Mouse (Mus musculus) heart, adult 11 months (tissue): Measurements from ENCODE around the gene St6galnac3.

Source experiments
- DNase-seq: peaks from one replicate; pipeline ENCODE4 v3.0.0; 2022

St6galnac3 gene

GRCm38 (mm10) chr3:153689793-153690291 is 35.1 kb downstream of the St6galnac3 start:
- peak; percentile 92 for DNase-seq

- DNase-seq, result no peak
Observed at GRCm38 (mm10) chr3:153687896-153688295, 37.1 kb downstream of the St6galnac3 start.

- no peak for DNase-seq
Observed at GRCm38 (mm10) chr3:153684909-153685308, 40.1 kb downstream of the St6galnac3 start.

GRCm38 (mm10) chr3:153682303-153682702 is 42.7 kb downstream of the St6galnac3 start:
- no peak for DNase-seq

GRCm38 (mm10) chr3:153681720-153682119 is 43.3 kb downstream of the St6galnac3 start:
- DNase-seq, result no peak

- DNase-seq, result no peak
Observed at GRCm38 (mm10) chr3:153675832-153676231, 49.1 kb downstream of the St6galnac3 start.

- no peak for DNase-seq
Observed at GRCm38 (mm10) chr3:153675073-153675472, 49.9 kb downstream of the St6galnac3 start.

GRCm38 (mm10) chr3:153674359-153674758 is 50.6 kb downstream of the St6galnac3 start:
- no peak for DNase-seq

GRCm38 (mm10) chr3:153673451-153673850 is 51.5 kb downstream of the St6galnac3 start:
- DNase-seq, result no peak

GRCm38 (mm10) chr3:153670953-153671674 is 53.9 kb downstream of the St6galnac3 start:
- DNase-seq, result no peak

- DNase-seq, result no peak
Observed at GRCm38 (mm10) chr3:153669737-153670435, 55.1 kb downstream of the St6galnac3 start.

- DNase-seq, result no peak
Observed at GRCm38 (mm10) chr3:153669329-153669728, 55.6 kb downstream of the St6galnac3 start.

GRCm38 (mm10) chr3:153668447-153669290 is 56.3 kb downstream of the St6galnac3 start:
- peak; percentile 94 for DNase-seq

GRCm38 (mm10) chr3:153664696-153665095 is 60.3 kb downstream of the St6galnac3 start:
- DNase-seq, result no peak

- no peak for DNase-seq
Observed at GRCm38 (mm10) chr3:153663841-153664427, 61.0 kb downstream of the St6galnac3 start.

- DNase-seq, result no peak
Observed at GRCm38 (mm10) chr3:153662796-153663195, 62.2 kb downstream of the St6galnac3 start.

- DNase-seq, result no peak
Observed at GRCm38 (mm10) chr3:153661927-153662326, 63.0 kb downstream of the St6galnac3 start.

- no peak for DNase-seq
Observed at GRCm38 (mm10) chr3:153659575-153660168, 65.3 kb downstream of the St6galnac3 start.

GRCm38 (mm10) chr3:153658051-153658777 is 66.8 kb downstream of the St6galnac3 start:
- no peak for DNase-seq

- no peak for DNase-seq
Observed at GRCm38 (mm10) chr3:153655071-153655470, 69.9 kb downstream of the St6galnac3 start.

GRCm38 (mm10) chr3:153652850-153653249 is 72.1 kb downstream of the St6galnac3 start:
- no peak for DNase-seq

- no peak for DNase-seq
Observed at GRCm38 (mm10) chr3:153648713-153649112, 76.3 kb downstream of the St6galnac3 start.
